In genomic region chr5:66532827-66533226, GRCm38 (mm10) we compare ENCODE assay signal across 11 mouse cellular contexts.
DNase-seq lines count a peak whose midpoint lies in the region; ATAC-seq and TF ChIP-seq lines count a peak whose summit lies in the region.
"Had no signal": no experiment of that assay in that cellular context is flagged by ENCODE, and none has a peak within 500 bp of the region (broad histone marks: within the 10 kb centered on the region; RNA-seq: fewer than 3 reads in every experiment).

No protein-coding gene starts in this region.

- H3K4me3 ChIP-seq in lung, embryonic 14.5 days (ENCODE audit: low read depth, low read length): no peak overlapping the region

- ATAC-seq in lung, embryonic 14.5 days (ENCODE audit: insufficient read depth): no peak
- ATAC-seq: forebrain, embryonic 16.5 days had no signal

- H3K4me2 ChIP-seq in lung, embryonic 14.5 days: peak overlapping the region; percentile 37

- H3K4me1 ChIP-seq in lung, embryonic 14.5 days (ENCODE audit: insufficient read depth): peaks cover 31% of the 10 kb centered on the region

- 59% methylated on average over 6 of the region's 6 CpGs for WGBS in lung, embryonic 14.5 days

- no peaks in the 10 kb centered on the region for H3K9me3 ChIP-seq in lung, embryonic 14.5 days (ENCODE audit: low read depth, low read length)

- no peaks in the 10 kb centered on the region for H3K27me3 ChIP-seq in lung, embryonic 14.5 days (ENCODE audit: insufficient read depth, low read length)

- TF ChIP-seq CTCF in lung, embryonic 14.5 days (IDR thresholded peaks at IDR 0.05; ENCODE audit: low read depth): no peak

- H3K9ac ChIP-seq in lung, embryonic 14.5 days: no peak overlapping the region

- peak; percentile 52 for DNase-seq in kidney, adult 9 months
- DNase-seq in kidney, postnatal 14 days: no peak
- peak; percentile 72 for DNase-seq in adrenal gland, postnatal 10 days
- peak; percentile 67 for DNase-seq in cerebellum, adult 9-10 months
- DNase-seq in lung, embryonic 14.5 days: no peak
- DNase-seq in embryo, embryonic 10 days (ENCODE audit: low spot score): no peak
- DNase-seq in embryo, embryonic 10.5 days (ENCODE audit: low spot score): no peak
- no peak for DNase-seq in left cerebral cortex, adult 11 months (ENCODE audit: low spot score)
- DNase-seq: heart, postnatal 36 days; layer of hippocampus, postnatal 36 days had no signal

- H3K36me3 ChIP-seq in lung, embryonic 14.5 days (ENCODE audit: insufficient read depth): no peaks in the 10 kb centered on the region

- peak overlapping the region; percentile 78 for H3K27ac ChIP-seq in lung, embryonic 14.5 days (ENCODE audit: low read depth)

Comparison
In these comparisons a context has a peak if more than half of its experiments do, and no peak if none do; other contexts are left out.
1. DNase-seq: peak in kidney, adult 9 months (single experiment), adrenal gland, postnatal 10 days (single experiment) and cerebellum, adult 9-10 months (single experiment); none in kidney, postnatal 14 days (single experiment), lung, embryonic 14.5 days (single experiment), embryo, embryonic 10 days (single experiment), embryo, embryonic 10.5 days (single experiment) and left cerebral cortex, adult 11 months (single experiment).